Mouse (Mus musculus) stomach, embryonic 14.5 days (tissue): ENCODE results near the gene Fgd1. TPM values are rescaled to one million over a fixed set of nuclear protein-coding genes. Genes with fewer than 3 reads are reported as not detected.

ENCODE experiments used
- ATAC-seq: fragments of 200-750 bp; cut with Nextera tagmentation; 2 replicates; pipeline ENCODE4 v1.8.0; 2017; ENCODE audit warnings: low read depth, moderate TSS enrichment; ENCODE audit not compliant: insufficient number of reproducible peaks, insufficient read depth, low FRiP score
- H3K27ac ChIP-seq: fragments of 300-500 bp; sonication (generic); 2 replicates; pipeline ENCODE4 v1.5.1; 2014; ENCODE audit warnings: mild to moderate bottlenecking, low read length, moderate library complexity, mixed read lengths
- H3K27me3 ChIP-seq: fragments of 300-500 bp; sonication (generic); 2 replicates; pipeline ENCODE4 v1.6.1; 2014; ENCODE audit warnings: low read length, control low read depth, mixed read lengths; ENCODE audit not compliant: control insufficient read depth, insufficient read depth
- H3K36me3 ChIP-seq: fragments of 300-500 bp; sonication (generic); 2 replicates; pipeline ENCODE4 v1.6.1; 2014; ENCODE audit warnings: mild to moderate bottlenecking, control low read depth, low read length, moderate library complexity, mixed read lengths; ENCODE audit not compliant: control insufficient read depth, insufficient read depth
- H3K4me1 ChIP-seq: fragments of 300-500 bp; sonication (generic); 2 replicates; pipeline ENCODE4 v1.6.1; 2014; ENCODE audit warnings: low read length, control low read depth, mixed read lengths; ENCODE audit not compliant: control insufficient read depth, insufficient read depth
- H3K4me2 ChIP-seq: fragments of 300-500 bp; sonication (generic); replicated peaks from 2 replicates; pipeline ENCODE4 v1.6.1; 2014; ENCODE audit warnings: low read depth, low read length, control low read depth
- H3K4me3 ChIP-seq: fragments of 300-500 bp; sonication (generic); 2 replicates; pipeline ENCODE4 v1.5.1; 2014; ENCODE audit warnings: low read depth, low read length, control low read depth
- H3K9ac ChIP-seq: fragments of 300-500 bp; sonication (generic); replicated peaks from 2 replicates; pipeline ENCODE4 v1.6.1; 2014; ENCODE audit warnings: low read depth, mild to moderate bottlenecking, control low read depth, low read length, moderate library complexity, mixed read lengths
- H3K9me3 ChIP-seq: fragments of 300-500 bp; sonication (generic); 2 replicates; pipeline ENCODE4 v1.6.1; 2016; ENCODE audit warnings: low read depth, low read length, control low read depth; ENCODE audit not compliant: control insufficient read depth
- WGBS: fragments of 180-500 bp; shearing (Covaris S2); extraction: QIAGEN DNeasy Blood & Tissue Kit; methylation state at CpG from one replicate; pipeline ENCODE4 v1.1.7; 2014; 5-methylcytosine and 5-hydroxymethylcytosine counted together
- polyA plus RNA-seq: library from polyadenylated mRNA; unstranded; fragments of >200 nt; fragmentation: Nextera tagmentation; extraction: Ambion mirVana; gene quantifications from 2 replicates; pipeline ENCODE4 v1.2.1, GENCODE M21; 2014

The Fgd1 gene
- polyA plus RNA-seq, 1 experiment from 2014 or later, result 13.1 TPM

DNA sequence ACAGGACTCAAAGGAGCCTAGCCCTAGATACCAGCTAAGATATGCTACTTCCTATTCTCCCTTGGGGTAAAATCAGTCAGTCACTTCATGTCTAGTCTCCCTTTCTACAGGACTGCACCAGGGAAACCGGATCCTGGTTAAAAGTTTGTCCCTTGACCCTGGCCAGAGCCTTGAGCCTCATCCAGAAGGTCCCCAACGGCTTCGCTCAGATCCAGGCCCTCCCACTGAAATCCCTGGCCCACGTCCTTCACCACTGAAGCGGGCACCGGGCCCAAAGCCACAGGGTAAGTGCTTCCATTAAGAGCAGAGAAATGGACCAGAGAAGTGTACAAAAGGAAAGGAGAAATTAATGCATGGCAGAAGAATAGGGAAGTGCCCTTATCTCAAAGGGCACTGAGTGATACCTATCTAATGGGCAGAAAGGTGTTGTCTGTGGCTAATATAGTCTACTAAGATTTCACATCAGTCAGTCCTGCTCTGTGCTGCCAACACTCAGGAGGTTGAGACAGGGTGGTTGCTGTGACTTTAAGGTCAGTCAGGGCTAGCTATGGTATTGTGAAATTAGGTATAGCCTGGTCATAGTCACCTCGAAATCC, 20.2 kb downstream of the Fgd1 start:
- Histone ChIP-seq H3K9ac (no peak overlapping the region), H3K4me3 (no peak overlapping the region), H3K4me1 (no peaks in the 10 kb centered on the region), H3K36me3 (peaks cover 4% of the 10 kb centered on the region; the same call in 1 of the 2 replicates), H3K27me3 (no peaks in the 10 kb centered on the region), H3K9me3 (no peaks in the 10 kb centered on the region), H3K4me2 (no peak overlapping the region), H3K27ac (no peak overlapping the region)
- no peak for ATAC-seq
- 92% methylated on average over 7 of the region's 7 CpGs for WGBS

GRCm38 (mm10) chrX:151067876-151068275, 21.9 kb downstream of the Fgd1 start:
- no peaks in the 10 kb centered on the region for H3K27me3 ChIP-seq
- no peak overlapping the region for H3K9ac ChIP-seq
- H3K4me1 ChIP-seq, result no peaks in the 10 kb centered on the region
- ATAC-seq, result no peak
- no peaks in the 10 kb centered on the region for H3K9me3 ChIP-seq
- peaks cover 10% of the 10 kb centered on the region; the same call in 1 of the 2 replicates for H3K36me3 ChIP-seq
- no peak overlapping the region for H3K4me2 ChIP-seq
- 89% methylated on average over 5 of the region's 5 CpGs for WGBS
- no peak overlapping the region for H3K4me3 ChIP-seq
- no peak overlapping the region for H3K27ac ChIP-seq

GRCm38 (mm10) chrX:151076007-151076406, 30.1 kb downstream of the Fgd1 start:
- 91% methylated on average over 5 of the region's 5 CpGs for WGBS
- no peaks in the 10 kb centered on the region for H3K4me1 ChIP-seq
- H3K27me3 ChIP-seq, result no peaks in the 10 kb centered on the region
- H3K4me2 ChIP-seq, result no peak overlapping the region
- H3K9ac ChIP-seq, result no peak overlapping the region
- H3K27ac ChIP-seq, result no peak overlapping the region
- peaks cover 12% of the 10 kb centered on the region; the same call in 1 of the 2 replicates for H3K36me3 ChIP-seq
- no peak for ATAC-seq
- H3K9me3 ChIP-seq, result no peaks in the 10 kb centered on the region
- H3K4me3 ChIP-seq, result no peak overlapping the region

DNA sequence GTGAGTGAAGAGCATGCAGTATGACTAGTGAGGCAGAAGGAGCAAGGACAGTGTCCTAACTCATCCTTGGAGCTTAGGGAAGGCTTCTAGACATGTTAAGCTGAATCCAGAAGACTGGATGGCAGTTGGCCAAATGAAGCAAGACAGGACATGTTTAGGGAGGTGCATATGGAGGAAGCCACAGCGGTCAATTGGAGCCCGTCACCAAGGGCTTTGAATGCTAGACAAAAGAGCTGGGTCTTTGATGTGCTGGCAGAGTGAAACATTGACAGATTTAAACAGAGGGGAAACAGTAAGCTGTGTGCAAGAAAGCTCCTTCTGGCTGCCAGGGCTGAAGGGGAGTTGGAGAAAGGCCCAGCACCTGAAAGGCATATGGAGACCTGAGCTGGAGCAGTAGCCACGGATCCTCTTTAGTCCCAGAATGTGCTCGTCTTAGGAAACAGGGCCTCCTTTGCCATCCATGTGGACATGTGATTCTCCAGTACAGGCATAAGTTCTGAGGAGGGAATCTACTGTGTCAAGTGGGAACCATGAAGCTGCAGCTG, 31.1 kb downstream of the Fgd1 start:
- no peaks in the 10 kb centered on the region for H3K27me3 ChIP-seq
- H3K9me3 ChIP-seq, result no peaks in the 10 kb centered on the region
- H3K4me2 ChIP-seq, result no peak overlapping the region
- no peak for ATAC-seq
- no peak overlapping the region for H3K4me3 ChIP-seq
- H3K27ac ChIP-seq, result no peak overlapping the region
- WGBS, result 55% methylated on average over 4 of the region's 4 CpGs
- no peak overlapping the region for H3K9ac ChIP-seq
- H3K4me1 ChIP-seq, result no peaks in the 10 kb centered on the region
- peaks cover 6% of the 10 kb centered on the region; the same call in 1 of the 2 replicates for H3K36me3 ChIP-seq

- no peak overlapping the region for H3K4me2 ChIP-seq
- WGBS, result 67% methylated on average over 2 of the region's 2 CpGs
- no peak overlapping the region for H3K4me3 ChIP-seq
- H3K36me3 ChIP-seq, result peaks cover 5% of the 10 kb centered on the region; the same call in 1 of the 2 replicates
- no peak for ATAC-seq
- no peak overlapping the region for H3K9ac ChIP-seq
- no peaks in the 10 kb centered on the region for H3K27me3 ChIP-seq
- H3K27ac ChIP-seq, result no peak overlapping the region
- H3K9me3 ChIP-seq, result no peaks in the 10 kb centered on the region
- H3K4me1 ChIP-seq, result no peaks in the 10 kb centered on the region
Measured at GRCm38 (mm10) chrX:151085599-151085998, 39.6 kb downstream of the Fgd1 start.

GRCm38 (mm10) chrX:151087418-151087817, 41.5 kb downstream of the Fgd1 start:
- H3K4me3 ChIP-seq, result no peak overlapping the region
- H3K27me3 ChIP-seq, result no peaks in the 10 kb centered on the region
- H3K4me1 ChIP-seq, result no peaks in the 10 kb centered on the region
- 63% methylated on average over 1 of the region's 1 CpGs for WGBS
- peaks cover 5% of the 10 kb centered on the region; the same call in 1 of the 2 replicates for H3K36me3 ChIP-seq
- no peak overlapping the region for H3K4me2 ChIP-seq
- no peaks in the 10 kb centered on the region for H3K9me3 ChIP-seq
- ATAC-seq, result no peak
- H3K9ac ChIP-seq, result no peak overlapping the region
- no peak overlapping the region for H3K27ac ChIP-seq

DNA sequence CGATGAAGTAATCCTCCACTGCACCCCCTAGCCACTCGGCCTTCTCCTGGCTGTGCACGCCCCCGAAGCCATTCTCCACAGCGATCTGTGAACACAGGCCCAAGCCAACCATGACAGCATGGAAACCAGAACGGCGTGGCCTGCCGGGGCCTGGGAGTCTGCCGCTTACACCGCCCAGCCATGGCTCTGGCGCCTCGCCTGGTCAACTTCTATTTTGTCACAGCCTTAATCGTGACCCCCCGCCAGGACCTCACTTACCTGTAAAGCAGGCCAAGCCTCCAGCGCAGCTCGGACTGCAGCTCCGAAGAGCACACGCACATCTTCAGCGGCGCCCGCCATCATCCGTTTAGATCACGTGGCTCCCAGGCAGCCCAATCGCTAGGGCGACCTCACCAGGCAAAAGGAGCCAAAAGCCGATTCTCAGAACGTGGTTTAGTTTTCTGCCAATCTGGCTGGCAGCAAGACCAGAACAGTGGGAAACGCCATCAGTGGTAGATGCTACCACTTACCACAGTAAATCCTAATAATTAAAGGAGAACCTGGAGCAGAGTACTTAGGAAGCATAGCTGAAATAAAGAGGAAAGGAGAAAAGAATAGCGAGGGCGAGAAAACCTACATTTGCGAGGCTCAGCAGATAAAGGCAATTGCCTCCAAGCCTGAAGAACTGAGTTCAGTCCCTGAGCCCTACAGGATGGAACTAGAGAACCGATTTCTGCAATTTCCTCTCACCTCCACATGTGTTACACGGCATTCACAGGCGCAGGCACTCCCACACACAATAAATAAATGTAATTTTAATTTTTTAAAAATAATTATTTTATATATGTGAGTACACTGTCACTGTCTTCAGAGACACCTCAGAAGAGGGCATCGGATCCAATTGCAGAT, 50.5 kb downstream of the Fgd1 start, which contains the start of gene Tsr2:
Gene Tsr2, minus strand, starts transcription at position 373 of the 888 bp plus-strand sequence.
- Histone ChIP-seq H3K9me3 (no peaks in the 10 kb centered on the region), H3K4me3 (peak within 1 kb of the TSS; percentile 58), H3K4me2 (peak within 1 kb of the TSS; percentile 50), H3K9ac (peak within 1 kb of the TSS; percentile 36), H3K27ac (no peak within 1 kb of the TSS), H3K27me3 (no peaks in the 10 kb centered on the region), H3K36me3 (no peaks in the 10 kb centered on the region), H3K4me1 (no peaks in the 10 kb centered on the region)
- WGBS, result 23% methylated on average over 35 of the region's 35 CpGs
- peak; percentile 88 for ATAC-seq

DNA sequence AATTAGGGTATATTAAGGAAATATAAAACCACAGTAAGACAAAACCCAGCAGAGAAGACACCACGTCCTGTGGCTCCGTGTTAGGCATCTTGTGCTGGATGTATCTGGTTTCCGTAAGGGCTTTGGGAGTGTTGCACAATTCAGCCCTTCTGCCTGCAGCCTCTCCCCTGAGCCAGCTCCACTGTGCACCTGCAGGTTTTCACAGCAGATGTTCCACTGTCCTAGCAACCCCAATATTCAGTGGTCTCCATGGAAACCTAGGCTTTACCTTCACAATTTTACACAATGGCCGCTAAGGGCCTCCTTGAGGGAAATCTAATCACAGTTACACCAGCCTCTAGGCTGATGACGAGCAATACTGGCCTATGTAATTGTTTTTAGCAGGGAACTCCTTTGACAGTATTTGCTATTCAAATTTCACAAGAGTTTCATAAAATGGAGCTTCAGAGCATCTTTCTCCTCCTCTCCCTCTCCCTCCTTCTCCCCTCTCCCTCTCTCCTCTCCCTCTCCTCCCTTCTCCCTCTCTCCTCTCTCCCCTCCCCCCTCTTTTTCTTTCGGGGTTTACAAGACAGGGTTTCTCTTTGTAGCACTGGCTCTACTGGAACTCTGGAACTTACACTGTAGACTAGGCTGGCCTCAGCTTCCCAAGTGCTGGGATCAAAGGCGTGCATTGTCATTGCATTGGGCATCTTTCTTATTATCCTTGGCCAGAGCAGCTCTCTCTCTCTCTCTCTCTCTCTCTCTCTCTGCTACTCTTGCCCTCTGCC, 61.5 kb downstream of the Fgd1 start:
- no peaks in the 10 kb centered on the region for H3K36me3 ChIP-seq
- no peaks in the 10 kb centered on the region for H3K4me1 ChIP-seq
- no peak overlapping the region for H3K4me2 ChIP-seq
- H3K4me3 ChIP-seq, result no peak overlapping the region
- no peak for ATAC-seq
- no peak overlapping the region for H3K27ac ChIP-seq
- 55% methylated on average over 7 of the region's 7 CpGs for WGBS
- no peaks in the 10 kb centered on the region for H3K9me3 ChIP-seq
- no peak overlapping the region for H3K9ac ChIP-seq
- H3K27me3 ChIP-seq, result no peaks in the 10 kb centered on the region
